Mouse (Mus musculus) liver, embryonic 14.5 days (tissue): Measurements from ENCODE around the gene Gm49325. TPM values are rescaled to one million over a fixed set of nuclear protein-coding genes. Genes with fewer than 3 reads are reported as not detected.

Experiments
- ATAC-seq: fragments of 200-750 bp; cut with Nextera tagmentation; 2 replicates; pipeline ENCODE4 v1.8.0; 2017; ENCODE audit warnings: moderate number of reproducible peaks, mild to moderate bottlenecking, moderate library complexity; ENCODE audit not compliant: insufficient read depth
- DNase-seq, 3 experiments: peaks; one replicate each; pipeline ENCODE4 v3.0.0-alpha.2; 2012 to 2013; ENCODE audit warnings: low read depth in 3 of 3, low spot score in 3 of 3
- H3K27ac ChIP-seq: fragments of 300-500 bp; sonication (generic); 2 replicates; pipeline ENCODE4 v1.5.1; 2014; ENCODE audit warnings: moderate library complexity, mild to moderate bottlenecking, control low read depth, inconsistent platforms
- H3K27me3 ChIP-seq: fragments of 300-500 bp; sonication (generic); 2 replicates; pipeline ENCODE4 v1.6.1; 2014; ENCODE audit warnings: mild to moderate bottlenecking, low read length, moderate library complexity; ENCODE audit not compliant: control insufficient read depth, insufficient read depth
- H3K36me3 ChIP-seq: fragments of 300-500 bp; sonication (generic); replicated peaks from 2 replicates; pipeline ENCODE4 v1.6.1; 2014; ENCODE audit warnings: low read depth; ENCODE audit not compliant: control insufficient read depth, insufficient read depth
- H3K4me1 ChIP-seq, 2 experiments: fragments of 200-500 bp in 1 of 2; fragments of 300-500 bp in 1 of 2; sonication (generic) in 1 of 2; replicated peaks; 2 replicates each; pipeline ENCODE4 v1.6.1; 2012 to 2014; ENCODE audit warnings: antibody characterized with exemption in 1 of 2, inconsistent platforms in 1 of 2, low read length in 1 of 2; ENCODE audit not compliant: control insufficient read depth in 2 of 2, insufficient read depth in 2 of 2
- H3K4me2 ChIP-seq: fragments of 300-500 bp; sonication (generic); 2 replicates; pipeline ENCODE4 v1.6.1; 2014; ENCODE audit warnings: low read depth, mild to moderate bottlenecking, control low read depth, moderate library complexity
- H3K4me3 ChIP-seq, 2 experiments: fragments of 200-500 bp in 1 of 2; fragments of 300-500 bp in 1 of 2; sonication (generic) in 1 of 2; 2 replicates each; pipeline ENCODE4 v1.5.1; 2012 to 2014; ENCODE audit warnings: low read depth in 2 of 2, low read length in 2 of 2, mild to moderate bottlenecking in 2 of 2, control low read depth in 1 of 2, inconsistent platforms in 1 of 2, moderate library complexity in 1 of 2; ENCODE audit not compliant: insufficient read depth in 1 of 2
- H3K9ac ChIP-seq: fragments of 300-500 bp; sonication (generic); replicated peaks from 2 replicates; pipeline ENCODE4 v1.6.1; 2014; ENCODE audit warnings: mild to moderate bottlenecking, control low read depth, moderate library complexity
- H3K9me3 ChIP-seq: fragments of 300-500 bp; sonication (generic); 2 replicates; pipeline ENCODE4 v1.6.1; 2016; ENCODE audit warnings: low read length, mixed read lengths; ENCODE audit not compliant: control insufficient read depth
- CTCF ChIP-seq: IDR thresholded peaks from 2 replicates; pipeline ENCODE4 v1.5.1; 2016; ENCODE audit warnings: antibody characterized with exemption, low read depth, control low read depth
- EP300 ChIP-seq: IDR thresholded peaks from 2 replicates; pipeline ENCODE4 v1.6.1; 2016; ENCODE audit warnings: antibody characterized with exemption, low read depth
- WGBS: fragments of 180-500 bp; shearing (Covaris S2); extraction: QIAGEN DNeasy Blood & Tissue Kit; methylation state at CpG from one replicate; pipeline ENCODE4 v1.1.7; 2014; ENCODE audit not compliant: insufficient replicate concordance; 5-methylcytosine and 5-hydroxymethylcytosine counted together
- polyA plus RNA-seq, 2 experiments: library from polyadenylated mRNA; depleted of rRNA in 1 of 2; stranded (reverse) in 1 of 2; unstranded in 1 of 2; fragments of >200 nt; fragmentation: Nextera tagmentation in 1 of 2; extraction: Ambion mirVana in 1 of 2; gene quantifications; 2 replicates each; pipeline versions ENCODE4 v1.2.1 to v1.2.3; 2012 to 2014

The Gm49325 gene
- polyA plus RNA-seq, 2 experiments: 0.09 TPM; not detected in 1

- Histone ChIP-seq H3K4me3 (no peak overlapping the region), H3K9ac (no peak overlapping the region), H3K9me3 (no peaks in the 10 kb centered on the region), H3K4me1 (peaks cover 7 to 13% of the 10 kb centered on the region in 2 experiments), H3K4me2 (no peak overlapping the region), H3K27me3 (no peaks in the 10 kb centered on the region), H3K36me3 (peaks cover 9% of the 10 kb centered on the region), H3K27ac (no peak overlapping the region)
- ATAC-seq (no peak), DNase-seq (no peak)
- WGBS: 50% methylated on average over 4 of the region's 4 CpGs
- TF ChIP-seq CTCF (no peak), EP300 (no peak)
Measured at GRCm38 (mm10) chr10:77603021-77603420, 3.0 kb upstream of the Gm49325 start.

- Histone ChIP-seq H3K27me3 (no peaks in the 10 kb centered on the region), H3K4me3 (no peak overlapping the region), H3K9me3 (no peaks in the 10 kb centered on the region), H3K9ac (no peak overlapping the region), H3K27ac (no peak overlapping the region), H3K36me3 (peaks cover 5% of the 10 kb centered on the region), H3K4me1 (peaks cover 7 to 13% of the 10 kb centered on the region in 2 experiments), H3K4me2 (no peak overlapping the region)
- TF ChIP-seq EP300 (no peak), CTCF (peak; percentile 73)
- ATAC-seq (no peak), DNase-seq (no peak)
- WGBS: 79% methylated on average over 6 of the region's 6 CpGs
Measured at GRCm38 (mm10) chr10:77604111-77604510, 1.9 kb upstream of the Gm49325 start.

DNA sequence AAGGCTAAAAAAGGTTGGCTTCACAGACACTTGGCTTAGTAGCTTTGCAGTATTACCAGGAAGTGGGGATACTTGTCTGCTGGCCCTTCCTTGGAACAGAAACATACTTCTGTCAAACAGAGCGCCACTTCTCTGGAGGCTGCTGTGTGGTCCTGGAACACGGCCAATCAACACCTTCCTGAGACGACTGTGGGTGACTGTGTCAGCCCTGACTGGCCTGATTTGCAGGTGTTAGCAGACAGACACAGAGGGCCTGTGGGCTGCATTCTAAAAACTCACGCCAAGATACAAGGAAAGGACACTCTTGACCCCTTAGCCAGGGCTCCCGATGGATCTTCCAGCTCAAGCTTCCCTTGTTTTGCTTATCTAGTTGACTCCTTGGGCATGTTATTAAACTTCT is 1.0 kb upstream of the Gm49325 start:
- no peak overlapping the region for H3K4me3 ChIP-seq
- no peaks in the 10 kb centered on the region for H3K9me3 ChIP-seq
- no peak for TF ChIP-seq CTCF
- no peak for TF ChIP-seq EP300
- WGBS: 81% methylated on average over 5 of the region's 5 CpGs
- H3K4me1 ChIP-seq: peaks cover 7 to 13% of the 10 kb centered on the region in 2 experiments
- no peaks in the 10 kb centered on the region for H3K27me3 ChIP-seq
- DNase-seq: no peak
- no peak overlapping the region for H3K9ac ChIP-seq
- H3K27ac ChIP-seq: peak overlapping the region; percentile 89; the same call in 1 of the 2 replicates
- H3K36me3 ChIP-seq: peaks cover 5% of the 10 kb centered on the region
- ATAC-seq: no peak
- no peak overlapping the region for H3K4me2 ChIP-seq

DNA sequence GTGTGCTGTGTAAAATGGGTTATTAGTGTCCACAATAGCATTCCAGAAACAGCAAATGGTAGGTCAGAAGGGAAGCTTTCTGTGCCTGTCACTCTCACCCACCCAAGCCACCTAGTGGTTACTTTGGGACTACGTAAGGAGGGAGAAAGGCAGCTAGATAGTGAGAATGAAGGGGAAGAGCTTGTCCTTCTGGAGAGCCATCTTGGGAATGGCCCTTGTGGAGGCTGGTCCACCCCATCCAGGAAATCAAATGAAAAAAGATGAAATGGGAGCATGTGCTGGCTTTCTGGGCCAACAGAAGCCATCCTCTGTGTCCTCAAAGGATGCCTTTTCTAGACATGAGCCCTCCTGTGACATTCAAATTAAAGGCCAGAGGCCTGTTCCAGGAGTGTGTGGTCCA is 629 bp upstream of the Gm49325 start:
- Histone ChIP-seq H3K9ac (peak overlapping the region; percentile 78; the same call in 1 of the 2 replicates), H3K4me1 (peaks cover 7 to 13% of the 10 kb centered on the region in 2 experiments), H3K27me3 (no peaks in the 10 kb centered on the region), H3K9me3 (no peaks in the 10 kb centered on the region), H3K4me2 (peak overlapping the region; percentile 93), H3K27ac (peak overlapping the region; percentile 89), H3K36me3 (peaks cover 5% of the 10 kb centered on the region), H3K4me3 (peak overlapping the region; percentile 58 to 82; a peak in 3 of 4 replicates)
- ATAC-seq (peak; percentile 16; the same call in 1 of the 2 replicates), DNase-seq (peak in 2 of 3 experiments; percentile 58 to 64)
- peak; percentile 83 for TF ChIP-seq CTCF
- no peak for TF ChIP-seq EP300
- 8% methylated on average over 1 of the region's 1 CpGs for WGBS

- no peak for TF ChIP-seq EP300
- TF ChIP-seq CTCF: peak; percentile 2; the same call in 1 of the 2 replicates
- H3K27me3 ChIP-seq: no peaks in the 10 kb centered on the region
- H3K4me1 ChIP-seq: peaks cover 7 to 13% of the 10 kb centered on the region in 2 experiments
- H3K9ac ChIP-seq: peak overlapping the region; percentile 83
- no peaks in the 10 kb centered on the region for H3K9me3 ChIP-seq
- ATAC-seq (peak; percentile 19), DNase-seq (no peak)
- peak overlapping the region; percentile 93 for H3K4me2 ChIP-seq
- peak overlapping the region; percentile 65 to 82 for H3K4me3 ChIP-seq
- 14% methylated on average over 7 of the region's 7 CpGs for WGBS
- peak overlapping the region; percentile 73 for H3K27ac ChIP-seq
- H3K36me3 ChIP-seq: peaks cover 19% of the 10 kb centered on the region
Measured at GRCm38 (mm10) chr10:77606855-77607254, 858 bp downstream of the Gm49325 start.
